Mouse (Mus musculus) lung, adult 2 months (tissue): ENCODE data around the gene Krtap31-1. TPM values are rescaled to one million over a fixed set of nuclear protein-coding genes. Genes with fewer than 3 reads are reported as not detected.
"Not testable (repeated sequence)": the region's sequence is repeated elsewhere in the genome, so short reads cannot be mapped to it uniquely, and the experiment has no call there.

Source experiments
- DNase-seq: peaks from one replicate; pipeline ENCODE4 v3.0.0; 2022
- H3K4me1 ChIP-seq: fragments of 200-500 bp; 2 replicates; pipeline ENCODE4 v1.6.1; 2011; ENCODE audit warnings: low read length; ENCODE audit not compliant: control insufficient read depth, insufficient read depth
- H3K4me3 ChIP-seq: fragments of 200-500 bp; replicated peaks from 2 replicates; pipeline ENCODE3; 2011; ENCODE audit warnings: low read depth, mild to moderate bottlenecking, control low read depth, low read length; ENCODE audit errors: extremely low read depth
- CTCF ChIP-seq: fragments of 200-500 bp; IDR thresholded peaks from 2 replicates; pipeline ENCODE4 v1.5.1; 2011; ENCODE audit warnings: mild to moderate bottlenecking, low read length, control low read depth; ENCODE audit not compliant: insufficient read depth
- POLR2A ChIP-seq: fragments of 200-500 bp; IDR thresholded peaks from 2 replicates; pipeline ENCODE4 v1.6.1; 2011; ENCODE audit warnings: low read depth, mild to moderate bottlenecking, control low read depth, low read length, borderline replicate concordance; ENCODE audit errors: extremely low read depth
- WGBS: fragments of 180-500 bp; shearing (Covaris S2); methylation state at CpG from one replicate; pipeline ENCODE4 v1.1.7; 2018; 5-methylcytosine and 5-hydroxymethylcytosine counted together
- polyA plus RNA-seq: library from polyadenylated mRNA; depleted of rRNA; stranded (reverse); fragments of >200 nt; gene quantifications from 2 replicates; pipeline ENCODE4 v1.2.3, GENCODE M21; 2012; rRNA removed

Krtap31-1 gene
- polyA plus RNA-seq = not detected in 2 replicates

DNA sequence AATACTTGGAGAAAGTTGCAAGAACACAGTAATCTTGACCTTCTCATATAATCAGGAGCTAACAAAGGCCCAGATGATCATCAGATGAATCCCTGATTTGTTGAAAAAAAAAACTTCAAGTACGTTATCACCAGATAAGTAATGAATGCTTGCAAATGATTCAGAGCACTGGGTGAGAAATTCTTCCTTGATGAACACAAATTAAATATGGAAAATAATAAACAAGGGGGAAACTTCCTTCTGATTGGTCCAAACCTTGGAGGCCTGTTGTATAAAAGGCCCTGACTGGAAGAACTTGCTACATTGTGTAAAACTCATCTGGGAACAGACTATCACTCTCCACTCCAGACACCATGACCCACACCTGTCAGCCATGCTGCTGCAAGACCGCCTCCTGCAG is at the start of gene Krtap31-1:
Gene Krtap31-1 (plus strand): TSS at position 301 of the 400 bp plus-strand sequence.
- TF ChIP-seq POLR2A (no peak), CTCF (no peak)
- no peaks in the 10 kb centered on the region for H3K4me1 ChIP-seq
- WGBS = 76% methylated on average over 2 of the region's 2 CpGs
- no peak for DNase-seq
- H3K4me3 ChIP-seq = no peak within 1 kb of the TSS

DNA sequence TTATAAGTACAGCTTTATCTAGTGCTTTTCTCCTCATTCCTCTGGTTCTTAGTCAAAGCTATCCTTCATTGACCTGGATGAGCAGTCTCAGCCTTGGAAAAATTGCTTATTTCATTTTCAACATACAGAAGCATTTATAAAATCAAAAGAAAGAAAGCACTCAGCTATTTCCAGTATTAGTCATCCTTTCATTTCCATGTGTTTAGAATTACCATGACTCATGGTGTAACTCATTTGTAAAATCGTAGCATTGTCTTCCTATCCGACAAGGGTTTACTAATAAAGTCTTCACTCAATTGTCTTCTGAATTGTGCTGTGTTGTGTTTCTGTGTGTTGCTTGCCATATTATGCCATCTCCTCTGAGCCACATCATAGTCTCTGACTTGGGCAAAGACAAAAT is 49.0 kb upstream of the Krtap31-1 start:
- no peak for TF ChIP-seq CTCF
- TF ChIP-seq POLR2A = no peak
- Histone ChIP-seq H3K4me1 (no peaks in the 10 kb centered on the region), H3K4me3 (no peak overlapping the region)
- 47% methylated on average over 2 of the region's 2 CpGs for WGBS
- DNase-seq = no peak

DNA sequence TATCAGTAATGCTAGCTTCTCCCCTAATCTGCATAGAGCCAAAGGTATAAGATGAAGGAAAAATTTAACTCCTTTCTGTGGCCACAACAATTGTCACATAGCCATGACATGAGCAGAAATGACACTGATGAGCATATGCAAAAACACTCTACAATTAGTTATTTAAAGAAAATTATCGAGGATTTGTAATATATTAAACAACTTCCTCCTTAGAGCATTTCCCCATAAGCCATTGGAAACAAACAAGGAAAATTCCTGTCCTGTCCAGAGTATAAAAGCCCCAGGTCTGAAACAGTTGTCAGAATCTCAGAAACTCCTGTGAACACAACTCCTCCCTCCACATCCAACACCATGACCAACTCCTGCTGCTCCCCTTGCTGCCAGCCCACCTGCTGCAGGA is 43.5 kb upstream of the Krtap31-1 start, which contains the start of gene Gm11559:
Gene Gm11559 (plus strand): TSS at position 301 of the 400 bp plus-strand sequence.
- 42% methylated on average over 1 of the region's 1 CpGs for WGBS
- DNase-seq, H3K4me3 ChIP-seq, H3K4me1 ChIP-seq: not testable (repeated sequence)

DNA sequence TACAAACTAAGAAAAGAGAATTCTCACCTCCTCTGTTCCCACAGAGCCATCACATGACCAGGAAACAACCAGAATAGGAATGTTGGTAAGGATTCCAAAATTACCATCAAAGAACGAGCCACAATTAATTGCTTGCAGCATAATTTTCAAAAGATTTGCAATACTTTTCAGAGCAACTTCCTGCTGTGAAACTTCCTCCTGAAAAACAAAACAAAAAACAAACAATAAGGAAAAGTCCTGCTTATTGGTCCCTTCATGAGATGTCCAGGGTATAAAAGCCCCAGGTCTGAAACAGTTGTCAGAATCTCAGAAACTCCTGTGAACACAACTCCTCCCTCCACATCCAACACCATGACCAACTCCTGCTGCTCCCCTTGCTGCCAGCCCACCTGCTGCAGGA is 34.6 kb upstream of the Krtap31-1 start, which contains the start of gene Krtap9-1:
Gene Krtap9-1 (plus strand): TSS at position 301 of the 400 bp plus-strand sequence.
- WGBS = 41% methylated on average over 1 of the region's 1 CpGs
- not testable (repeated sequence) for H3K4me3 ChIP-seq, H3K4me1 ChIP-seq, DNase-seq

DNA sequence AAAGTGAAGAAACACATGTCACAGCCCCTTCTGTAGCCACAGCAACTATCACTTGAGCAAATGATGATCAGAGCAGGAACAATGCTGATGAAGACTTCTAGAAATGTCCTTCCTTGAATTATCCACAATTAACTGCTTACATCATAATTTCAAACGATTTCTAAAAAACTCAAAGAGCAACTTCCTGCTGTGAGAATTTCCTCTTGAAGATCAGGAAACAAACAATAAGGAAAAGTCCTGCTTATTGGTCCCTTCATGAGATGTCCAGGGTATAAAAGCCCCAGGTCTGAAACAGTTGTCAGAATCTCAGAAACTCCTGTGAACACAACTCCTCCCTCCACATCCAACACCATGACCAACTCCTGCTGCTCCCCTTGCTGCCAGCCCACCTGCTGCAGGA is 28.8 kb upstream of the Krtap31-1 start, which contains the start of gene Gm11567:
Gene Gm11567 (plus strand): TSS at position 301 of the 400 bp plus-strand sequence.
- not testable (repeated sequence) for DNase-seq, H3K4me1 ChIP-seq, H3K4me3 ChIP-seq
- 19% methylated on average over 1 of the region's 1 CpGs for WGBS

DNA sequence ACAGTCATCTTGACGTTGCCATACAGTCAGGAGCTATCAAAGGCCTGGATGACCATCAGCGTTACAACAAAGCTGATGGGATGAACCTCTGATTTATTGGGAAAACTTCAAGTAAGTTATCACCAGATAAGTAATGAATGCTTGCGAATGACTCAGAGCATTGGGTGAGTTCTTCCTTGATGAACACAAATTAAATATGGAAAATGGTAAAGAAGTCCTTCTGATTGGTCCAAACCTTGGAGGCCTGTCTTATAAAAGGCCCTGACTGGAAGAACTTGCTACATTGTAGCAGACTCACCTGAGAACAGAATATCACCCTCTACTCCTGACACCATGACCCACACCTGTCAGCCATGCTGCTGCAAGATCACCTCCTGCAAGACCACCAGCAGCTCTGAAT is 6.7 kb downstream of the Krtap31-1 start, which contains the start of gene Gm11565:
Gene Gm11565 (plus strand): TSS at position 301 of the 400 bp plus-strand sequence.
- Histone ChIP-seq H3K4me3 (no peak within 1 kb of the TSS), H3K4me1 (no peaks in the 10 kb centered on the region)
- TF ChIP-seq CTCF (no peak), POLR2A (no peak)
- 86% methylated on average over 3 of the region's 3 CpGs for WGBS
- DNase-seq = no peak

DNA sequence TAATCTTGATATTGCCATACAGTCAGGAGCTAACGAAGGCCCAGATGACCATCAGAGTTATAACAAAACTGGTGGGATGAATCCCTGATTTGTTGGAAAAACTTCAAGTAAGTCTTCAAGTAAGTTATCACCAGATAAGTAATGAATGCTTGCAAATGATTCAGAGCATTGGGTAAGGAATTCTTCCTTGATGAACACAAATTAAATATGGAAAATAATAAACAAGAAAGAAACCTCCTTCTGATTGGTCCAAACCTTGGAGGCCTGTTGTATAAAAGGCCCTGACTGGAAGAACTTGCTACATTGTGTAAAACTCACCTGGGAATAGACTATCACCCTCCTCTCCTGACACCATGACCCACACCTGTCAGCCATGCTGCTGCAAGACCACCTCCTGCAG is 28.3 kb downstream of the Krtap31-1 start, which contains the start of gene Krtap31-2:
Gene Krtap31-2 (plus strand): TSS at position 301 of the 400 bp plus-strand sequence.
- no peaks in the 10 kb centered on the region for H3K4me1 ChIP-seq
- TF ChIP-seq CTCF (no peak), POLR2A (no peak)
- no peak for DNase-seq
- H3K4me3 ChIP-seq = no peak within 1 kb of the TSS
- WGBS = 83% methylated on average over 1 of the region's 1 CpGs

DNA sequence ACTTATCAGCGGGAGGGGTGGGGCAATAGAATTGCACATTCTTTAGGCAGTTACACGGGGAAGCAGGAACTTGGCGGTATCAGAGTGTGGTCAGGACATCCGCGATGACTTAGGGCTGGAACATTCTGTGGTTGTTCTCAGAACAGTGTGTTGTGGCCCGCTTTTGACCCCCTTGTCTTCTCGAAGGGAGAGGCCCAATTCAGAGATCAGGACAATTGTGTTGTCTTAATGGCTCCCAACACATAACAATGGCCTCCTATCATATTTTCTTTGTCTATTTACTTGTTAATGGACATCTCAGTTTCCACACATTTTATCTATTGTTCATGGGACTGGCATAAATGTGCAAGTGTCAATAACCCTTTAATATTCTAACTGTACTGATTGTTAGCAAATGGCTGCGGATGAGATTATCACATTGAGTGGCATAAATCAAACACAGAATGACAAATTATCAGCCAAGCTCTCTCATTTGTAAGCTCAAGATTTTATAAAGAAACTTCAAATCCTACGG is 30.1 kb downstream of the Krtap31-1 start:
- WGBS = 73% methylated on average over 9 of the region's 9 CpGs
- no peak for DNase-seq
- H3K4me1 ChIP-seq = no peaks in the 10 kb centered on the region
- TF ChIP-seq CTCF = no peak
- no peak for TF ChIP-seq POLR2A
- H3K4me3 ChIP-seq = no peak overlapping the region

DNA sequence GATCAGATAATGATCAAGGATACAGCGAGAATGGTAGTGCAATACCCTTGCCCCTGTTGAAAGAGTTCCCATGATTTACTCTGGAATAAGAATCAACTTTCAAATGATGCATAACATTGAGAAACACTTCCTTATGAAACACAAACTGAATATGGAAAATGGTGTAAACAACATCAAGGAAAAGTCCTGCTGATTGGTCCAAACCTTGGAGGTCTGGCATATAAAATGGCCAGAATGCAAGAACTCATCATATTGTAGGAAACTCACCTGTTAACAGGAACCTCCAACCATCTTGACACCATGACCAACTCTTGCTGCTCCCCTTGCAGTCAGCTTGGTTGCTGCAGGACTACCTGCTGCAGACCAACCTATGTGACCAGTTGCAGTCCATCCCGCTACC is 40.5 kb downstream of the Krtap31-1 start, which contains the start of gene Krtap9-5:
Gene Krtap9-5 (plus strand): TSS at position 301 of the 400 bp plus-strand sequence.
- no peak for TF ChIP-seq POLR2A
- TF ChIP-seq CTCF = no peak
- 92% methylated on average over 2 of the region's 2 CpGs for WGBS
- Histone ChIP-seq H3K4me1 (no peaks in the 10 kb centered on the region), H3K4me3 (no peak within 1 kb of the TSS)
- no peak for DNase-seq

Other genes with a start within 250 kb of the Krtap31-1 start
- gene Gm11563, start 249.0 kb upstream of the Krtap31-1 start, polyA plus RNA-seq = not detected in 2 replicates
- gene Krtap4-6, start 242.0 kb upstream of the Krtap31-1 start, polyA plus RNA-seq = not detected in 2 replicates
- gene Gm14190, start 217.2 kb upstream of the Krtap31-1 start, polyA plus RNA-seq = not detected in 2 replicates
- gene Gm14180, start 173.6 kb upstream of the Krtap31-1 start, polyA plus RNA-seq = not detected in 2 replicates
- not detected in 2 replicates for gene Gm11595, start 135.0 kb upstream of the Krtap31-1 start, polyA plus RNA-seq
- gene Krtap4-8, start 127.2 kb upstream of the Krtap31-1 start, polyA plus RNA-seq = not detected in 2 replicates
- gene Krtap4-9, start 122.7 kb upstream of the Krtap31-1 start, polyA plus RNA-seq = not detected in 2 replicates
- gene Gm11596, start 114.5 kb upstream of the Krtap31-1 start, polyA plus RNA-seq = not detected in 2 replicates
- gene Gm11569, start 109.0 kb upstream of the Krtap31-1 start, polyA plus RNA-seq = not detected in 2 replicates
- gene Gm11554, start 103.5 kb upstream of the Krtap31-1 start, polyA plus RNA-seq = not detected in 2 replicates
- gene Krtap4-13, start 98.0 kb upstream of the Krtap31-1 start, polyA plus RNA-seq = not detected in 2 replicates
- gene Gm11564, start 92.3 kb upstream of the Krtap31-1 start, polyA plus RNA-seq = not detected in 2 replicates
- not detected in 2 replicates for gene 2300003K06Rik, start 69.9 kb upstream of the Krtap31-1 start, polyA plus RNA-seq
- gene Krtap4-16, start 56.3 kb upstream of the Krtap31-1 start, polyA plus RNA-seq = not detected in 2 replicates
- not detected in 2 replicates for gene Gm11568, start 50.0 kb upstream of the Krtap31-1 start, polyA plus RNA-seq
- not detected in 2 replicates for gene Gm11559, start 43.4 kb upstream of the Krtap31-1 start, polyA plus RNA-seq
- not detected in 2 replicates for gene Krtap9-1, start 34.5 kb upstream of the Krtap31-1 start, polyA plus RNA-seq
- 0.19 TPM in 1 of 2 replicates, not detected in the other for gene Gm11567, start 28.7 kb upstream of the Krtap31-1 start, polyA plus RNA-seq
- gene Gm11565, start 6.8 kb downstream of the Krtap31-1 start, polyA plus RNA-seq = not detected in 2 replicates
- not detected in 2 replicates for gene Krtap31-2, start 28.4 kb downstream of the Krtap31-1 start, polyA plus RNA-seq
- not detected in 2 replicates for gene Krtap9-5, start 40.6 kb downstream of the Krtap31-1 start, polyA plus RNA-seq
- gene Krtap29-1, start 71.1 kb downstream of the Krtap31-1 start, polyA plus RNA-seq = not detected in 2 replicates
- gene Krtap16-1, start 78.7 kb downstream of the Krtap31-1 start, polyA plus RNA-seq = not detected in 2 replicates
- gene Krtap17-1, start 86.1 kb downstream of the Krtap31-1 start, polyA plus RNA-seq = 5.5 and 8.8 TPM in 2 replicates
- not detected in 2 replicates for gene Krt33a, start 108.3 kb downstream of the Krtap31-1 start, polyA plus RNA-seq
- not detected in 2 replicates for gene Krt33b, start 121.9 kb downstream of the Krtap31-1 start, polyA plus RNA-seq
- gene Krt34, start 133.6 kb downstream of the Krtap31-1 start, polyA plus RNA-seq = 0.07 TPM in 1 of 2 replicates, not detected in the other
- 0.14 TPM in 1 of 2 replicates, not detected in the other for gene Krt31, start 142.6 kb downstream of the Krtap31-1 start, polyA plus RNA-seq
- 26.6 TPM in 1 of 2 replicates, not detected in the other for gene Krt32, start 180.3 kb downstream of the Krtap31-1 start, polyA plus RNA-seq
- gene Krt35, start 188.3 kb downstream of the Krtap31-1 start, polyA plus RNA-seq = 0.22 TPM in 1 of 2 replicates, not detected in the other
- 0.25 and 0.50 TPM in 2 replicates for gene Krt36, start 197.7 kb downstream of the Krtap31-1 start, polyA plus RNA-seq
- 0.25 and 1,946 TPM in 2 replicates for gene Krt13, start 213.6 kb downstream of the Krtap31-1 start, polyA plus RNA-seq
- gene Krt15, start 228.0 kb downstream of the Krtap31-1 start, polyA plus RNA-seq = 2.1 and 62.5 TPM in 2 replicates
- gene Krt19, start 240.7 kb downstream of the Krtap31-1 start, polyA plus RNA-seq = 275 and 280 TPM in 2 replicates